Mouse (Mus musculus): Measurements from ENCODE around the gene Rab31.

DNA sequence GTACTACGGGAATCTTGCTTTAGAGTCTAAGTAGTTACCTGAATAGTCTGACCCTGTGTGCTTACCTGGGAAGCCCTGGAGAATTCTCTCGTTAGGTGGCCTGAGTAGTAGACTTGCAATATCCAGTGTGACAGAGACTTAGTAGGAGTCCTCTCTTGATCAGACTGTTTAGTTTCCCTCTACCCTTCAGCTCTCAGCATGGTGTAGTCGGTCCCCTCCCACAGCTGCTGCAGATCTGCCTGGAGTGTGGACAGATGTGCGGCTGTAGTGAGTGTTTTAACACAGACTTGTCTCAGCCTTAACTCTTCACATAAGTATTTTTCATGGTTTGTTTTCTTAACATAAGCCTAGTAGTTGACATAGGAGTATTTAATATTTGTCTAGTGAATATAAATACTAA lies 29.5 kb upstream of the Rab31 start:
- TF ChIP-seq ZNF384 (IDR thresholded peaks at IDR 0.05; ENCODE audit: low read depth, low read length) (no peak), ZC3H11A (IDR thresholded peaks at IDR 0.05; ENCODE audit: borderline replicate concordance, low read depth, low read length) (no peak), CHD2 (IDR thresholded peaks at IDR 0.05; ENCODE audit: low read depth, low read length) (no peak), HCFC1 (IDR thresholded peaks at IDR 0.05; ENCODE audit: borderline replicate concordance, insufficient read depth, low read length) (no peak)

Data from ES-E14 (cell line).